Mouse (Mus musculus) bone marrow macrophage, adult 2 months (primary cell): ENCODE data around the gene Zfp874a.

Experiments
- CTCF ChIP-seq: IDR thresholded peaks from 2 replicates; pipeline ENCODE4 v1.5.1; 2012; ENCODE audit warnings: low read depth, mild to moderate bottlenecking, low read length, moderate library complexity
- POLR2A ChIP-seq: IDR thresholded peaks from 2 replicates; pipeline ENCODE4 v1.6.1; 2012; ENCODE audit warnings: mild to moderate bottlenecking, low read depth, low read length, borderline replicate concordance

GRCm38 (mm10) chr13:67500084-67500719 lies 48.8 kb upstream of the Zfp874a start, which contains the start of gene Zfp58:
- TF ChIP-seq CTCF (no peak), POLR2A (no peak)
